Mouse (Mus musculus): ENCODE results near the gene Gm14139. TPM values are rescaled to one million over a fixed set of nuclear protein-coding genes. Genes with fewer than 3 reads are reported as not detected.
A peak's percentile ranks its signal among the peaks of the same experiment; 100 is the strongest.
"Not testable (repeated sequence)": the region's sequence is repeated elsewhere in the genome, so short reads cannot be mapped to it uniquely, and the experiment has no call there.

Gm14139 gene
- polyA plus RNA-seq, 1 experiment from 2014 or later, result not detected

- not testable (repeated sequence) for H3K9me3 ChIP-seq (ENCODE audit: control insufficient read depth, low read length); DNase-seq (ENCODE audit: low spot score, missing footprints); ATAC-seq (ENCODE audit: low FRiP score); H3K27me3 ChIP-seq (ENCODE audit: control insufficient read depth, insufficient read depth, low read length); H3K4me1 ChIP-seq (ENCODE audit: control insufficient read depth, insufficient read depth, low read length); H3K27ac ChIP-seq (ENCODE audit: low read depth, low read length); H3K36me3 ChIP-seq (ENCODE audit: control insufficient read depth, insufficient read depth, low read length)
- Histone ChIP-seq H3K4me3 (ENCODE audit: low read depth, low read length) (peak overlapping the region; percentile 34), H3K4me2 (peak overlapping the region; percentile 38), H3K9ac (ENCODE audit: low read length) (peak overlapping the region; percentile 47)
- WGBS, result 1% methylated on average over 3 of the region's 4 CpGs
Observed at GRCm38 (mm10) chr2:150218363-150218725, 36.8 kb downstream of the Gm14139 start.

GRCm38 (mm10) chr2:150223263-150223662, 41.7 kb downstream of the Gm14139 start:
- not testable (repeated sequence) for H3K9ac ChIP-seq (ENCODE audit: low read length); ATAC-seq (ENCODE audit: low FRiP score); H3K4me3 ChIP-seq (ENCODE audit: low read depth, low read length)

More at GRCm38 (mm10) chr2:150223263-150223662, 41.7 kb downstream of the Gm14139 start:
- not testable (repeated sequence) for DNase-seq (ENCODE audit: low spot score, missing footprints); H3K27ac ChIP-seq (ENCODE audit: low read depth, low read length); H3K9me3 ChIP-seq (ENCODE audit: control insufficient read depth, low read length); H3K27me3 ChIP-seq (ENCODE audit: control insufficient read depth, insufficient read depth, low read length); H3K36me3 ChIP-seq (ENCODE audit: control insufficient read depth, insufficient read depth, low read length); H3K4me1 ChIP-seq (ENCODE audit: control insufficient read depth, insufficient read depth, low read length); H3K4me2 ChIP-seq

Other genes with a start within 250 kb of the Gm14139 start
- 9.7 and 10.0 TPM in 2 replicates for gene Zfp120, start 45.0 kb upstream of the Gm14139 start, polyA plus RNA-seq (2014; fragmentation: Nextera tagmentation; extraction: Ambion mirVana)
- gene Gm10770, start 2.1 kb upstream of the Gm14139 start, polyA plus RNA-seq (2014; fragmentation: Nextera tagmentation; extraction: Ambion mirVana), result not detected in 2 replicates
- 9.7 and 10.9 TPM in 2 replicates for gene Zfp937, start 36.3 kb downstream of the Gm14139 start, polyA plus RNA-seq (2014; fragmentation: Nextera tagmentation; extraction: Ambion mirVana)
- 2.2 and 2.8 TPM in 2 replicates for gene Gm21994, start 73.8 kb downstream of the Gm14139 start, polyA plus RNA-seq (2014; fragmentation: Nextera tagmentation; extraction: Ambion mirVana)
- not detected in 2 replicates for gene Gm14124, start 75.8 kb downstream of the Gm14139 start, polyA plus RNA-seq (2014; fragmentation: Nextera tagmentation; extraction: Ambion mirVana)
- 1.2 TPM in 2 replicates for gene Gm10130, start 141.9 kb downstream of the Gm14139 start, polyA plus RNA-seq (2014; fragmentation: Nextera tagmentation; extraction: Ambion mirVana)
- gene 3300002I08Rik, start 181.0 kb downstream of the Gm14139 start, polyA plus RNA-seq (2014; fragmentation: Nextera tagmentation; extraction: Ambion mirVana), result 10.1 and 10.8 TPM in 2 replicates